Mouse (Mus musculus): ENCODE measurements around the gene Susd2.

DNA sequence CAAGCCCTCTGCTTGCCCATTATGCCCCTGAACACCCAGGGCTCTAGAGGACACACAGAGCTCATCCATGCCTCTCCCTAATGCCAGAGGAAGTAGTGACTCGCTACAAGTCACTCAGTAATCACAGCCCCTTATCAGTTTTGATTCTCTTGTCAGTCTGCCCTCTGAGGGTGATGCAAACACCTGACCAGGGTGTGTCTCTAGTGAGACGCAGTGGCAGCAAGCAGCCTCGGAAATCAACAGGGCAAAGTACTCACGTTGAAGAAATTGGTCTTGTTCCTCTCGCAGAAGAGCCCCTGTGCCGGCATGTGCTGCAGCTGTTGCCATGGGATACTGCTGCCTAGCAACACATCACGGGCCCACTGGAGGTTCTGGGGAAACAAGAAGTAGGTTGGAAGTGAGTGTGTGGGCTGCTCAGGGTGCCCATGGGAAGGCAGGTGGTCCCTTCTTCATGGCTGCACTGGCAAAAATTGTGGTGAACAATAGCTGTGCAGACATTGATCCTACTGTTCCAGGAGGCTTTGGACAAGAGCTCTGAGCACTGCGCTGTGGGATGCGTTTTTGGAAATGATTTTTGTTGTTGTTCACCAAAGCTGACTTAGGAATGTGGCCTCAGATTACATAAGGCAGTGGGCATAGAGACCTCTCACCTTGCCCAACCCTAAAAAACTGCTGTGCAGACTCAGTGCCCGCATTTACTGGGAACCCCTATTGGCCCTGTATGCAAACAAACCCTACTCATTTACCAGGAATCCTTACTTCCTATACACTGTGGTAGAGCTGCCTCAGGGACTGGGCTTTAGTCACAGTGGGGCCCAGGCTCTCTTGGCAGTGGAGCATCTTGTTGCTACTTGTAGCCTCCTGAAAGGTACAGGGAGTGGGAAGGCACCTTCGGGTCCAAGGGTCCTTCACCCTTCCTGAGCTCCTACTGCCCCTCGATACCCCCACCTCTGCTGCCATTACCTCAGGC is 40.5 kb upstream of the Susd2 start:
- no peak for TF ChIP-seq MYOD1 (IDR thresholded peaks at IDR 0.05; ENCODE audit: control insufficient read depth, insufficient read length, low read depth)
- no peak for TF ChIP-seq USF1 (IDR thresholded peaks at IDR 0.05; ENCODE audit: low read depth)
- TF ChIP-seq CTCF (IDR thresholded peaks at IDR 0.05; ENCODE audit: control insufficient read depth, insufficient read depth, insufficient read length) = no peak
- no peak for TF ChIP-seq CEBPB (IDR thresholded peaks at IDR 0.05; ENCODE audit: low read depth)
